Mouse (Mus musculus) C2C12 (cell line): ENCODE results near the gene Nrn1l. TPM values are rescaled to one million over a fixed set of nuclear protein-coding genes. Genes with fewer than 3 reads are reported as not detected.

ENCODE experiments used
- H3K27me3 ChIP-seq: one replicate; pipeline ENCODE4 v1.6.1; 2011; ENCODE audit not compliant: control insufficient read depth, insufficient read depth, insufficient read length
- H3K36me3 ChIP-seq: one replicate; pipeline ENCODE4 v1.6.1; 2011; ENCODE audit not compliant: control insufficient read depth, insufficient read depth
- H3K4me3 ChIP-seq: one replicate; pipeline ENCODE4 v1.5.1; 2011; ENCODE audit warnings: mild to moderate bottlenecking, control low read depth; ENCODE audit not compliant: poor library complexity, insufficient read depth, severe bottlenecking
- H3K79me2 ChIP-seq: one replicate; pipeline ENCODE4 v1.6.1; 2011; ENCODE audit not compliant: control insufficient read depth, insufficient read depth
- H3K79me3 ChIP-seq: one replicate; pipeline ENCODE4 v1.6.1; 2011; ENCODE audit warnings: low read depth, control low read depth
- H3ac ChIP-seq: one replicate; pipeline ENCODE3; 2011; ENCODE audit warnings: low read depth; ENCODE audit not compliant: control insufficient read depth, insufficient read length
- CEBPB ChIP-seq: IDR thresholded peaks from one replicate; pipeline ENCODE4 v1.6.1; 2011; ENCODE audit warnings: low read depth, mild to moderate bottlenecking, control low read depth, moderate library complexity
- CTCF ChIP-seq: IDR thresholded peaks from one replicate; pipeline ENCODE4 v1.5.1; 2011; ENCODE audit not compliant: control insufficient read depth, insufficient read depth, insufficient read length
- FOSL1 ChIP-seq: IDR thresholded peaks from one replicate; pipeline ENCODE4 v1.8.0; 2011; ENCODE audit warnings: mild to moderate bottlenecking, low read length; ENCODE audit not compliant: poor library complexity, insufficient read depth, severe bottlenecking
- MAX ChIP-seq: IDR thresholded peaks from one replicate; pipeline ENCODE4 v1.6.1; 2011; ENCODE audit warnings: mild to moderate bottlenecking, control low read depth
- MYOD1 ChIP-seq: IDR thresholded peaks from one replicate; pipeline ENCODE4 v1.6.1; 2011; ENCODE audit warnings: low read depth; ENCODE audit not compliant: control insufficient read depth, insufficient read length
- MYOG ChIP-seq: IDR thresholded peaks from one replicate; pipeline ENCODE4 v1.6.1; 2011; ENCODE audit not compliant: control insufficient read depth, insufficient read length; ENCODE audit errors: extremely low read depth
- USF1 ChIP-seq: IDR thresholded peaks from one replicate; pipeline ENCODE4 v1.6.1; 2011; ENCODE audit warnings: low read depth, mild to moderate bottlenecking, control low read depth, moderate library complexity
- polyA plus RNA-seq: library from polyadenylated mRNA; unstranded; fragments of >200 nt; fragmentation: generic; extraction: Trizol; gene quantifications from one replicate; pipeline ENCODE4 v1.2.1, GENCODE M21; 2012; ENCODE audit warnings: missing spikeins

Nrn1l gene
- polyA plus RNA-seq, 1 experiment: 0.32 TPM

DNA sequence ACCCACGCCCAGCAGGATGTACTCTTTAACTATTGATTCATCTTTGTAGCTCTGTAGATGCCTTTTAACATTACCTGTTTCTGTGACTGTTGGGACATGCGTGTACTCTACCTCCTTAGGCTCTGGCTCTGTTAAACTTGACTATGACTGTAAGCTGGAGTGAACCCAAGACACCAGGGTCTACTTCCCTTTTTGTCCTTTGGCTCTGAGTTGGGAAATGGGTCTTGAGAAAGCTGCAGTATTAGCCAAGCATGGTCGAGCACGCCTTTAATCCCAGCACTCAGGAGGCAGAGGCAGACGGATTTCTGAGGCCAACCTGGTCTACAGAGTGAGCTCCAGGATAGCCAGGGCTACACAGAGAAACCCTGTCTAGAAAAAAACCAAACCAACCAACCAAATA lies 34.9 kb upstream of the Nrn1l start:
- Histone ChIP-seq H3ac (no peak overlapping the region), H3K36me3 (peaks cover 16% of the 10 kb centered on the region), H3K79me3 (peaks cover 52% of the 10 kb centered on the region), H3K79me2 (peaks cover 77% of the 10 kb centered on the region), H3K27me3 (no peaks in the 10 kb centered on the region), H3K4me3 (no peak overlapping the region)
- TF ChIP-seq FOSL1: no peak
- no peak for TF ChIP-seq MYOG
- TF ChIP-seq USF1: no peak
- TF ChIP-seq CTCF: no peak
- no peak for TF ChIP-seq CEBPB
- no peak for TF ChIP-seq MYOD1
- no peak for TF ChIP-seq MAX

DNA sequence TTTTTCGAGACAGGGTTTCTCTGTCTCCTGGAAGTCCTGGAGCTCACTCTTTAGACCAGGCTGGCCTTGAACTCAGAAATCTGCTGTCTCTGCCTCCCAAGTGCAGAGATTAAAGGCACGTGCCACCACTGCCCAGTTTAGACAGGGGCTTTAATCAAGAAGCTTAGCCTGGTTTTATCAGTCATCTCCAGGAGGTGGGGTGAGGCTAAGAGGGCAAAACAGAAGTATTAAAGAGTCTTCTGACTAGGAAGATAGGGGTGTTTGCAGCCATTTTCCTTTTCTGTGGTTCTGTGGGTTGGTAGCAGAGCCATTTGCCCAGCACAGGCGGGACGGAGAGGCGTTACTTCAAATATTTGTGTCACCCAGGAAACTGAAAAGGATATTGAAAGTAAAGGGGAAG lies 34.1 kb upstream of the Nrn1l start:
- Histone ChIP-seq H3K79me3 (peaks cover 60% of the 10 kb centered on the region), H3ac (no peak overlapping the region), H3K79me2 (peaks cover 85% of the 10 kb centered on the region), H3K4me3 (no peak overlapping the region), H3K27me3 (no peaks in the 10 kb centered on the region), H3K36me3 (peaks cover 24% of the 10 kb centered on the region)
- no peak for TF ChIP-seq USF1
- TF ChIP-seq CTCF: no peak
- TF ChIP-seq MAX: no peak
- TF ChIP-seq MYOD1: no peak
- no peak for TF ChIP-seq CEBPB
- no peak for TF ChIP-seq FOSL1
- no peak for TF ChIP-seq MYOG

DNA sequence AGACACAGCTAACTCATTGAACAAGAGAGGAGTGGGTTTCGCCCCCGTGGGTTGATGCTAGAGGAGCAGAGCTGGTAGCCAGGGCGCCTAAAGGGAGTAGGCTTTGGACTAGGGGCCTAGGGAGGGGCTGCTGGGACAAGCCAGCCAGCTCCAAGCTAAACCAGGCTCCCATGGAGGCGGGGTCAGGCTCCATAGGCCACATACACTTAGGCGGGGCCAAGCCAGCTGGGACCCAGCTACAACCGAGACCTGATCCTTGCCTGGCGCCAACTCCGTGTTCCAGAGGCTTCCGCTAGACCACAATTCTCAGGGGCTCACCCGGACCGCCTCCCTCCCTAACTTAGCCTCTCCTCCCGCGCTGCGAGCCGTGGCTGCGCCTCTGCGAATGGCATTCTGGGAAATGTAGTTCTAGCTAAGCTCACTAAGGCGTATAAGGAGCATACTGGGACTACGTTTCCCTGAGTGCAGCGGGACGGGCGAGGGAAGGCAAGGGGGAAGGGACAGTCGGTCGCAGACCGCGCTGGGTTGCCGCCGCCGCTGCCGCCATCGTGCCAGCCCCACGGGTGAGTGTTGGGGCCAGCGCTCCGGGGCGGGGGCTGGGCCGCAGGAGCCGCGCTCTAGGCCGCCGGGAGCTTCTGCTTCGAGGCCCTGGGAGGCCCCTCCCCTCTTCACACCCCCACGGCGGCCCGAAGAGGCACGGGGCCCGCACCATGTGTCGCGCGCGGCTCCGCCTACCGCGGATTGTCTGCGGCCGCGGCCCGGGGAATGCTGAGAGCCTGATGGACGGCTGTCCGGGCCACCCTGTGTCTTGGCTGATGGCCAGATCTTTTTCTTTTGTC lies 33.0 kb upstream of the Nrn1l start, which contains the start of gene Nutf2:
Gene Nutf2, plus strand, starts transcription at position 438 of the 839 bp plus-strand sequence.
- H3K27me3 ChIP-seq: no peaks in the 10 kb centered on the region
- peak within 1 kb of the TSS; percentile 87 for H3ac ChIP-seq
- peaks cover 35% of the 10 kb centered on the region for H3K36me3 ChIP-seq

DNA sequence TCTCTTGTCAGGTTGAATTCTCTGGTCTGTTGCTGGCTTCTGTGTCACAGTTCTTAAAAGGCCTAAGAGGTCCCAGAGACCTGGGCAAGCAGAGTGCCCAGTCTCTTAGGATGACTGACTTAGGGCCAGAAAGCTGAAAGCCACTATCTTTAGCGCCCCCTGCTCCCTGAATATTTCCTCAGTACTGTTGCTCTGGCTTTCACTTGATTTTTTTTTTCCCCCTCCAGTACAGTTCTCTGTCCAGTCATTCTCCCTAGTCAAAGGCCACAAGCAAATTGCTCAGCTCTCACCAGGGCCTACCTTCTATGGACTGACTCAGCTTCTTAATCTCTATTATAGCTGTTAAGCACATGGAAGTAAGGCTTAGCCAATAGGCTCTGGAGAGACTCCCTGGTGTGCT lies 31.4 kb upstream of the Nrn1l start:
- TF ChIP-seq MAX (no peak), CEBPB (no peak), MYOG (no peak), FOSL1 (no peak), USF1 (no peak), MYOD1 (no peak), CTCF (no peak)
- Histone ChIP-seq H3K4me3 (peak overlapping the region; percentile 95), H3K79me2 (peaks cover 90% of the 10 kb centered on the region), H3ac (peak overlapping the region; percentile 87), H3K27me3 (no peaks in the 10 kb centered on the region), H3K36me3 (peaks cover 51% of the 10 kb centered on the region), H3K79me3 (peaks cover 72% of the 10 kb centered on the region)

More for the DNA sequence above, 33.0 kb upstream of the Nrn1l start, which contains the start of gene Nutf2:
- Histone ChIP-seq H3K79me3 (peaks cover 70% of the 10 kb centered on the region), H3K4me3 (peak within 1 kb of the TSS; percentile 95), H3K79me2 (peaks cover 90% of the 10 kb centered on the region)
- TF ChIP-seq MYOG: no peak
- TF ChIP-seq USF1: no peak
- no peak for TF ChIP-seq MYOD1
- TF ChIP-seq CTCF: no peak
- no peak for TF ChIP-seq CEBPB
- no peak for TF ChIP-seq FOSL1
- peak; percentile 67 for TF ChIP-seq MAX

DNA sequence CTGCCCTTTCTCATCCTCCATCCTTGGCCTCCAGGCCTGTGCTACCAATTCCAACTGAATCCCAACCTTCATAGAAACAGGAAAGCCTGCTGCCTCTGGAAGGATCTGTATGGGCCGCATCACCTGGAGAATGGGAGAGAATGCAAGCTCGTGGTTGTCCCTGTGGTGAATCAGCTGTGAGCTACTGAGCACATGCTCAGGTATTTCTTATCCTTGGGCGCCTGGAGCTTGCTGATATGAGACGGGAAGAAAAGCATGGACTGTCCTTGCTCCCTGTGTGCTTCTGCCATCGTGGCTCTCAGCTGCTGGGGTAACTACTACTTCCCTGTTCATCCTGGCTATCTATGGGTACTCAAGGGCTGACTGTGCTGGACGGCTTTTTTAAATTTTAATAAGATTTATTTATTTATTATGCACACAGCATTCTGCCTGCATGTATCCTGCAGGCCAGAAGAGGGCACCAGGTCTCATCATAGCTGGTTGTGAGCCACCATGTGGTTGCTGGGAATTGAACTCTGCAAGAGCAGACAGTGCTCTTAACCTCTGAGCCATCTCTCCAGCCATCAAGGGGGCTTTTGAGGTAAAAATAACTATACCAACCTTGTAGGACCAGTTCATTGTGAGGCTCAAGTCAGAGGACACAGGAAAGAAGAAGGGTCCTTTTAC lies 26.9 kb upstream of the Nrn1l start:
- Histone ChIP-seq H3ac (no peak overlapping the region), H3K27me3 (no peaks in the 10 kb centered on the region)

More for the DNA sequence above, 26.9 kb upstream of the Nrn1l start:
- H3K4me3 ChIP-seq: no peak overlapping the region
- H3K79me3 ChIP-seq: peaks cover 96% of the 10 kb centered on the region
- H3K79me2 ChIP-seq: peaks cover 100% of the 10 kb centered on the region
- TF ChIP-seq CEBPB (no peak), MAX (no peak), MYOG (no peak), CTCF (no peak), MYOD1 (no peak), USF1 (no peak), FOSL1 (no peak)
- peaks cover 83% of the 10 kb centered on the region for H3K36me3 ChIP-seq
